Mouse (Mus musculus): ENCODE measurements around the gene Cnot2.

GRCm38 (mm10) chr10:116461443-116461842 is 119.9 kb downstream of the Cnot2 start:
- TF ChIP-seq POLR2A (IDR thresholded peaks at IDR 0.05; ENCODE audit: extremely low read depth, insufficient read depth, low read length) (no peak), CTCF (IDR thresholded peaks at IDR 0.05; ENCODE audit: low read depth, low read length) (no peak)
